Mouse (Mus musculus): ENCODE measurements at regions not wholly inside any gene's neighbourhood (a gene's known extent, or its start where the extent isn't known, plus 50 kb on each side); places are given as distances from the start of the nearest gene placed in this dataset.

- DNase-seq (ENCODE audit: low spot score): no peak
Observed at GRCm38 (mm10) chr1:190411756-190412155, 241.2 kb upstream of the Prox1 start.

DNA sequence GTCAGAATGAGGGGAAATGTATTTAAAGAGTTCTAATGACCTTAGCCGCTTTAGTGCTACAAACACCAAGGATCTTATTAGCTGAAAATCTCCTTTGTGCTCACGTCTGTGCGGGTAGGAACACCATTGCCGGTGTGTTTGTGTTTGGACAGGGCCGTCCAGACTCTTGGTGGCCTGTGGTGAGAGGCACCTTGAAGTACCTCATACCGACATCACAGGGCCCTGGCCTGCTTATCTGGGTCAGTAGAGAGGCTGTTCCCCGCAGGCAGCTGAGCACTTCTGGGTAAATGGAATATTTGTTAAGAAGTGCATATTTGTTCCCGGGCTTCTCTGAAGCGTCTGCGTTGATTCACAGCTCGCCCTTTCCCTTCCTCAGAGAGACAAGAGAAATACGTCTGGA is 232.8 kb upstream of the Prox1 start:
- no peak for DNase-seq (ENCODE audit: low spot score)

- no peak for DNase-seq (ENCODE audit: low spot score)
Observed at GRCm38 (mm10) chr1:190398308-190398707, 227.8 kb upstream of the Prox1 start.

DNA sequence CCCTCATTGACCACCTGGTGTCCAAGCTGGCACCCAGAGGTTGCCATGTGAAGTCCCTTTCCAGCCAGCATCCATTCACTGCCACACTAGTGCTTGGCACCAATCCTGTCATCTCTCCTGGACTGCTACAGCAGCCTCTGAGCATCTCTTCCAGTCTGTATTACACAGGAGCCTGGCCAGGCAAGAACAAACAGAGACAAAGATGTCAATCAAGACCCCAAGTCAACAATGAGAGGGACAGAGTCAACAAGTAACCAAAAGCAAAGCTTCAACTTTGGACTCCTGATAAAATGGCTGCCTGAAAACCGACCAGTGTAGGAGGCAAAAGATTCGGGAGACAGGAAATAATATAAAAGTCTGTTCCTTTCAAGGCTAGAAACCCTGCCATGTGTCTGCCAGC is 227.3 kb upstream of the Prox1 start:
- no peak for DNase-seq (ENCODE audit: low spot score)

- no peak for DNase-seq (ENCODE audit: low spot score)
Observed at GRCm38 (mm10) chr1:190393061-190393460, 222.5 kb upstream of the Prox1 start.

GRCm38 (mm10) chr1:190388853-190389252 is 218.3 kb upstream of the Prox1 start:
- no peak for DNase-seq (ENCODE audit: low spot score)

- DNase-seq (ENCODE audit: low spot score): peak; percentile 13
Observed at GRCm38 (mm10) chr1:190384555-190384954, 214.0 kb upstream of the Prox1 start.

DNA sequence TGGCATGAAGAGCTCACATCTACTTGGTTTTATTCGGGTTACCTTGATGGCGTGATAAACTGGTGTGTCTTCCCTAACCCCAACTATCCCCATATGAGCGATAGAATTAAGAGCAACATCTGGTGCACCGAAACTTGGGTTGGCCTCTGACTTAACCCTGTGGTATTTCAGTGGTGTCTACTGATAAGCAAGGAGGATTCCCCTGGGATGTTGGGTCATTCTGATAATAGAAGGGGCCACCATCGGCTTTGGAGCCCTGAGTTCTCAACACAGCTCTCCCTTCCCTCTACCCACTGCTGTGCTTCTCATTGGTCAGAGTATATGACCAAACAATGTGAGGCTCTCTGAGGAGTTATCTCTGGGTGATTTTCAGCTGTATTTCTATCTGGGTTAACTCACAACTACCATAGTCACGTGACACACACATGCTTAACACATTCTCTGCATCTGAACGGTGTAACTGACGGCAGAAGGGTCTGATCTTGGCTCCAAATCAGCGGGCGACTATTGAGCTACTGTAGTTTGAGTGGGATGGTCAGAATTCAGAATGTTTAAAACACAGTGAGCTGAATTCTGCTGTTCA is 212.8 kb upstream of the Prox1 start:
- DNase-seq (ENCODE audit: low spot score): no peak

DNA sequence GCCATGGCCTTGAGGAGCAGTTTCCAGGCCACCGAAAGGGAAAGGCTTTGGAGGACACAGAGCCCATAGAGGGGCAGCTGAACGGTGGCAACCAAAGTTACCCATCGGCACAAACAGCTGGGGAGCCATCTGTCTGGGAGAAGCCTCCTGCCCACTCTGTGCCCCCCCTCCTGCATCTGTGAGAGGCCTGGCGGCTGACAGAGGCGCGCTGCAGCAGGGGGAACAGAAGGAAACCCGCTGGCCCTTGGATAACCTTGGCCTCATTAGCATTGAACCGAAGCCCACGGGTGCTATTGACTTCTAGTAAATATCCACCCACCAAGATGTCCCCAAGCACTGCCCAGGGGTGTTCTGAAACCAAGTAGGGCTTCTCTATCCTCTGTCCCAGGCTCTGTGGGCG is 209.6 kb upstream of the Prox1 start:
- peak; percentile 44 for DNase-seq (ENCODE audit: low spot score)

DNA sequence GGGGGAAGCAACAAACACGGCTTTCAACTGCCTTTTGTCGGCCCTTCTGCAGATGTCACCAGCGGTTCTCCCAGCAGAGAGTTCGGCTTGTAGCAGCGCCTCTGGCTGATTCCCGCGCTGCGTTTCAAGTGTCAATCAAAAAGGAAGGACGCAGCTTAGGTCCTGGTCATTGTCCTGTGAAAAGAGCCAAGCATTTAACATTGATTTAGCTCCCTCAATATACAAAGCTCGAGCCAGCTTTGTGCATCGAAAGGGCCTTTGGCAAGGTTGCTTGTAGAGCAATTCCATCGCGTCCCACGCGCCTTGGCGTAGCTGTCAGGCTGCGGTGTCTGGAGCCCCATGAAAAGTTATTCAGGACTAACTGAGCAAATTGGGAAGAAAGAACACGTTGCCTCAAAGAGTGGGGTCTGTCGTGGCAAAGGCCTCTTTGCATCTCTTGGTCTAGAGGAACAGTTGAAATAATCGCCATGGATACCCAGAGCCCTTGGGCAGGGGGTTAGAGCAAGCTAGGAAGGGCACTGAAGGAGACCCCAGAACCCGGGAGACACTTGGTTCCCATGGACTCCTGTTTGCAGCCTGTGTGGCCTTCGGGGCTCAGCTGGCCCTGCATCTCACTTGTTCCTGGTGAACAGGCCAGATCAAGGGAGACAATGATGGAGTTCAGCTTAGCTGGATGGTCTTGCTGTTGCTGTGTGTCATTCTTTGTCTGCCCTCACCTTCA is 204.8 kb upstream of the Prox1 start:
- DNase-seq (ENCODE audit: low spot score): peak; percentile 43

- DNase-seq (ENCODE audit: low spot score): peak; percentile 57
Observed at GRCm38 (mm10) chr1:190374270-190374669, 203.8 kb upstream of the Prox1 start.

GRCm38 (mm10) chr1:190366631-190367030 is 196.1 kb upstream of the Prox1 start:
- DNase-seq (ENCODE audit: low spot score): no peak

GRCm38 (mm10) chr1:190365126-190365525 is 194.6 kb upstream of the Prox1 start:
- no peak for DNase-seq (ENCODE audit: low spot score)

- no peak for DNase-seq (ENCODE audit: low spot score)
Observed at GRCm38 (mm10) chr1:190360661-190361060, 190.1 kb upstream of the Prox1 start.

DNA sequence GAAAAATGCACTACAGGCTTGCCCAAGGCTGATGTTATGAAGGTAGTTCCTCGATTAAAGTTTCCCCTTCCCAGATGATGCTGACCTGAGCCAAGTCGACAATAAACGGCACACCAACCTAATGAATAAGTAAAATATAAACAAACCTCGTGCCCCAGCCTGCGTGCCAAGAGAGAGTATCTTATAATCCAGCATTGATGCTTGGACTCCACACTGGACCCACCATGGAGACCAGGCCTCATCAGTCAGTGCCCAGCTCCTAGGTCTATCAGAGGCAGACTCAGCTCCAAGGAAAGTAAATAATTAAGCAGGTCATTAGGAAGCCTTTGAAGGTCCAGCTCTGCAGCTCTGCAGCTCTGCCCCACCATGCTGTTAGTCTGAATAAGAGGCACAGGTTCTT is 187.3 kb upstream of the Prox1 start:
- no peak for DNase-seq (ENCODE audit: low spot score)

DNA sequence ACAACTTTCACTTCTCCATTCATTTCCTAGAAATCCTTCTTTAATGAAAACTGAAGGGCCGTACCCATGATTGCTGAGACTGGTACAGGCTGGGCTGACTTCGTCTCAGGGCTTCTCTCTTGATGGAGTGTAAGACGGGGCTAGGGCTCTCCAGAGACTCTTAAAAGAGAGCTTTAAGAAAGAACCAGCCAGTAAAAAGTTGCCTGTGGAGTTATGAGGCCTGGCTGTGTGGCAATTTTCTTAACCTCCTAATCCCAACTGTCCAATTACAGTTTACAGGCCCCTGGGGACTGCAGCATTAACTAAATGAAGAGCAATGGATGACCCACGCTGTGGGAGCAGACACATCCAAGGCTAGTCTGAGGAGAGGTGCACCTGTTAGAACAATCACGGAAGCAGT is 177.1 kb upstream of the Prox1 start:
- no peak for DNase-seq (ENCODE audit: low spot score)

- DNase-seq (ENCODE audit: low spot score): no peak
Observed at GRCm38 (mm10) chr1:190340715-190341114, 170.2 kb upstream of the Prox1 start.

GRCm38 (mm10) chr1:190334471-190334870 is 164.0 kb upstream of the Prox1 start:
- no peak for DNase-seq (ENCODE audit: low spot score)

DNA sequence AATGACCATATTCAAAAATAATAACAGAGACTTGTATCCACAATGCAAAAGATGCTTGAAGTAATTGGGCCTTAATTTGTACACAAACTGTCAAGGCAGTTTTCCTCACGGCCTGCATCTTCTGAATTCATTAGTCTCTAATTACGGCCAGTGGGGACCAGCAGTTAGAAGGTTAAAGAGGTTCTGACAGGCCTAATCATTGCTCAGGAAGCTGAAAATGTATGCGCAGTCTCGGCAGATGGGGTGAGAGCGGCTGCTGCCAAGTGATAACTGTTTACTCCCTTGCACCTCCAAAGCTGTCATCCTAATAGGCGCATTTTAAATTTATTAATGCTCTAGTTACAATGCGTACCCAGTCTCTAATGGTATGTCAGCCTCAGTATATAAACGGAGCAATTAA is 163.5 kb upstream of the Prox1 start:
- peak; percentile 11 for DNase-seq (ENCODE audit: low spot score)

DNA sequence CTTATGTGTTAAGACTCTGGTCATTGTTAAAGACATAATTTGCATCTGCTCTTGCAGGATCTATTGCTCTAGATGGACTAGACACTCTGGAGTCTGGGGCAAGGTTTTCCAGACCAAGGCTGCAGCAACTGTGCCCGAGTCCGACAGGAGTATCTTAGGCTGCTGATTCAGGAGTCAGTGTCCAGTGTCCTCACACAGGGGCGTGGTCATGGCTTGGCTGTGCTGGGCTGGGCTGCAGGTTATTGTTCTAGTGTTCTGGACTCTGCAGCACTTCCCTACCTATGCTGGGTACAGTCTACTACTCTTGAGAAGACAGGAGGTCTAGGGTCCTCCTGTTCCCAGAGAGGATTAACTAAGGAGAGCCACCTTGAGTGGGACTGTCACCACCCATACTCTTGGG is 161.5 kb upstream of the Prox1 start:
- no peak for DNase-seq (ENCODE audit: low spot score)

DNA sequence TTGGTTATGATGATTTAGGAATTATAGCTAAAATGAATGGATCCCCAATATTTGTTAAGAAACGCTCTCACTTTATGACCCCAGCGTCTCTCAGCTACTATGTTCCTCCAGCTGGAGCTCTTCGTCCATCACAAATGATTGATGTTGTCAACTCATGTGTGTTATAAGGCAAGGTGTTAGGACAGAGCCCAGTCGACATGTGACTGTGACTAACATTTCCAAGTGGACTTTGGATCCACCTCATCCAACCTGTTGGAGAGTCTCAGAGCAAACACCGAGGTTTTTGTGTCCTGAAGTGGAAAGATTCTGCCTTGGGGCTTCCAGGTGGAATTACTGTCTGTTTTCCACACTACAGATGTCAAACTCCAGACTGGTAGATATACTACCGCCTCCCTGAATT is 154.0 kb upstream of the Prox1 start:
- no peak for DNase-seq (ENCODE audit: low spot score)

DNA sequence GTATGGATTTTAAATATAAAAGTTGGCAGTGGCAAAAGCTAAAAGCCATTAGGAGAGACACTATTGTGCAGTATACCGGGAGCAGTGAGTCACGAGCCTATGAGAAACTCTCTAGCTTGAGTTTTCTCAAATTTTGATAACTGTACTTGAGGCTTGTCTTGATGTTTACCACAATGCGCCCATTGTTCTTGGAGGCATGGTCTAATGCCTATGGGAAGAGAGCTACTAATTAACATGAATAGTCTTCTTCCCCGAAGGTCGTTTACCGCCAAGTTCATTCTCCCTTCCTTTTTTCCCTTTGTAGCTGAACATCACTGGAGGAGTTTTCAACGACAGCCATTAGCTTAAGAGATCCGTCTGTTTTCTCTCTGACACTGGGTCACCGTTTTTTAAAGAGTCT is 153.2 kb upstream of the Prox1 start:
- DNase-seq (ENCODE audit: low spot score): no peak

GRCm38 (mm10) chr1:190316175-190316574 is 145.7 kb upstream of the Prox1 start:
- no peak for DNase-seq (ENCODE audit: low spot score)

- DNase-seq (ENCODE audit: low spot score): no peak
Observed at GRCm38 (mm10) chr1:190309831-190310230, 139.3 kb upstream of the Prox1 start.
